Mouse (Mus musculus) ovary, postnatal 14 days (tissue): Measurements from ENCODE around the gene Lrrc71.

Experiments
- DNase-seq: peaks from one replicate; pipeline ENCODE4 v3.0.0; 2022; ENCODE audit warnings: low spot score

The Lrrc71 gene

DNA sequence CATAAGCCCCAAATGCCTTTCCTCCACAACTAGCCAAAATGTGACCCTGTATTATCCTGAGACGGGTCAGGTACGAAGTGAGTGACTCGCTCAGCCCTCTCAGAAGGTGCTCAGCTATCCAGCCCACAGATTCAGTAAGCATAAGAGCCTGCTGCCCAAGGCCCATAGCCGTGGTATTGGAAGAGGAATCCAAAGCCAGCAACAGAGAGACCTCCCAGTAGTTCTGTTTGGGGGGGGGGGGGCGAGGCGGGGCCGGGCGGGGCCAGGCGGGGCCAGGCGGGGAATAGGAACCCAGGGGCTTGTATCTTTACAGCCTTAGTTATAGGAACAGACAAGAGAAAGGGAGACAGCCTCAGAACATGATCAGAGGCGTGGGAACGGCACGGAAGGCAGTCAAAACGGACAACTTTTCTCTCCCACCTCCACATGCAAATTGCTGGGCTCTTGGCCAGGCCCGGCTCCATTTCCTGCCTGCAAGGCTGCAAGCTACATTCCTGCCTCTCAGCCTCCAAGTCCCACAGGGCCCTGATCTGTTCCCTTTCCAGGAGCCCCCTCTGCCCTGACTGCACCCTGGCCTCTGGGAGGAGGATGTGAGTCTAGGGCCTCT is 15.4 kb upstream of the Lrrc71 start:
- peak; percentile 73 for DNase-seq

DNA sequence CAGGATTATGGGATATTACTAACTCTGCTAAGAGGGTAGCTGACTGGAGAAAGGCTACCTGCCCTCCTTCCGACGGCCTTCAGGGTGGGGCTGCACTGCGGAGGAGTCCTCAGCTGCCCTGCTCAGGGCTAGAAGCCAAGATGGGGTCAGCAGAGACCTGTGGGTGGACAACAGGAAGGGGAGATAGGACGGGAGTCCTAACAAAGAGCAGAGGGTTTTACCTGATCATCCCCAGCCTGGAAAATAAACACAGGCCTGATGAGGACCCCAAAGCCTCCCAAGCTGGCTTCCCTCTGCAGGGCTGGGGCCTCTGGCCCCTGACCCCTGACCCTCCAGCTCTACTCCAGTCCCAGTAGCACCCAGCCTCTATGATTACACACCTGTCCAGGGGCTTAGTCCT is 14.8 kb upstream of the Lrrc71 start:
- no peak for DNase-seq

DNA sequence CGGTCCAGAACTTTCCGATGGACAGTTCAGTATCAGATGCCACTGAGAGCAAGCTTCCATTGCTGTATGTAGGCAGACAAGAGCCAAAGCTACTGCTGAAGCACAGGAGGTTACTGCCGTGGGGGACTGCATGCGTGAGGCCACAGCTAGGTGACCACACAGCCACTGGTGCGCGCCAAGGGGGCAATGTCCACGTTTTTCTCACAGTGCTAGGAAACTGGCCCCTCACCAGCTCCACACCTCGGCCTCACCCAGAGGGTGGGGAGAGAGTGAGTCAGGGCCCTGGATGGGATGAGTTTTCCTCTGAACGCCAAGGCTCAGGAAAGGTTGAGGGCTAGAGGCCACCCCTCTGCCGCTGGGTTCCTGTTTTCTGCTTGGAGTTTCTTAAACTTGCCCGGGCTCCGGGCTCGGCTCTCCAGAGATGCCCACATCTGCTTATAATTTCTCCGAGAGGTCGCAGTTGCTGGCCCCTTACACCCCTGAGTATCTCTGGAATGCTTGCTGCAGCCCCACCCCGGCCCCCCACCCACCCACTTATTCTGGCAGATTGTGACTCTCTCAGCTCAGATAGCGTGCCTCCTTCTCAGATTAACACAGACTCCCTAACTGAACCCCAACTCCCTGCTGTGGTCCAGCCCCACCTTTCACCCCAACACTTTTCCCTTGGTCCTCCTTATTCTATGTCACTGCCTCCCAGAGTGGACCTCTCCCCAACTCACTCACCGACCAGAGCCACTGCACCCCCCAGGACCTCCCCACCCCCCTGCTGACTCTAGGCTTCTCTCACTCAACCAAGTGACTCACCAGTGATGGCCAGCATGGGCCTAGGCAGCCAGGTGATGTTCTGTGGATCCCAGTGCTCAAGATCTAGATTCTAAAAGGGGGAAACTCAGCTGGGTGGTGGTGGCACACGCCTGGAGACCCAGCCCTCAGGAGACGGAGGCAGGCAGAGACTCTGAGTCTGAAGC is 13.3 kb upstream of the Lrrc71 start:
- no peak for DNase-seq

DNA sequence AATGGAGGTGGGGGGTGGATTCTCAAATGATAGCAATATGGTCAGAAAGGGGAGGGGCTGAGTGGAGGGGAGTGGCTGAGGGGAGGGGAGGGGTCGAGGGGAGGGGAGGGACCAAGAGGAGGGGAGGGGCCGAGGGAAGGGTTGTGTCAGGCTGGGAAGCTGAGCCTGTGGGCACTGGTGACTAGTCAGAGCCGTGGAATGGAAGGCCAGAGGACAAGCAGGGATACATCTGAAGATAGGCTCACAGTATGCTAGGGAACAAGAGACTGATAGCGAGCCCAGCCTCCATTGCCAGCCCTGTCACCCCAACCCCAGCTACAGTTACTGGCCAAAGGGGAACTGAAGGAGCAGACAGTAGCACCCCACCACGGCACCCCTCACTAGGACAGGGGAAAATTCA is 10.2 kb upstream of the Lrrc71 start:
- no peak for DNase-seq

DNA sequence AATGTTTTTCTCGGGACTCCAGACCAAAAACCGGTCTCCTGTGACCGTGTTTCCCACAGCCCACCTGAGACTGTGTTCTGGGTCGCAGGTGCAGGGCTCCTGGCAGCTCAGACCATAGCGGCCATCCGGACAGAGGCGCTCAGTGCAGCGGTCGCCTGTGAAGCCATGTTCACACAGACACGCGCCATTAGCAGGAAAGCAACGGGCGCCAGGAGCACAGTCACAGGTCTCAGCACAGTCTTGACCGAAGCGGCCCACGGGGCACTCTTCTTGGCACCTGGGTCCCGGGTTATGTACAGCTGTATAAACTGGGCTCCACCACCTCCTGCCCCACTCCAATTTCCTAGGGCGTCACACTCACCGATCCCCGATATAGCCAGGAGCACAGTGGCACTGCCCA is 8.1 kb upstream of the Lrrc71 start:
- no peak for DNase-seq

DNA sequence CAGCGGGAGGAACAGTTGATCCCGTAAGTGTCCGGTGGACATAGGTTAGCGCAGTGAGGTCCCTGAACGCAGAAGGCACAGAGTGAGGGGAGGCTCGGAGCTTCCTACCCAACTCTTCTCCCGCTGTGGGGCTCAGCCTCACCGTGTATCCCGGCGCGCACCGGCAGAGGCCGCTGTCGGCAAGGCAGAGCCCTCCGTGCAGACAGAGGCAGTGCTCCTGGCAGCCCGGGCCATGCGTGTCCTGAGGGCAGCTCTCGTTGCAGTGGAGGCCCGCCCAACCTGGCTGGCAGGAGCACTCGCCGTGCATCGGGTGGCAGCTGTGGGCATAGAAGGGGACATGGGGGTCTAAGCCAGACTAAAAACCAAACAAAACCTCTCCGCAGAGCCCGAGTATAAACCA is 7.5 kb upstream of the Lrrc71 start:
- peak; percentile 92 for DNase-seq

DNA sequence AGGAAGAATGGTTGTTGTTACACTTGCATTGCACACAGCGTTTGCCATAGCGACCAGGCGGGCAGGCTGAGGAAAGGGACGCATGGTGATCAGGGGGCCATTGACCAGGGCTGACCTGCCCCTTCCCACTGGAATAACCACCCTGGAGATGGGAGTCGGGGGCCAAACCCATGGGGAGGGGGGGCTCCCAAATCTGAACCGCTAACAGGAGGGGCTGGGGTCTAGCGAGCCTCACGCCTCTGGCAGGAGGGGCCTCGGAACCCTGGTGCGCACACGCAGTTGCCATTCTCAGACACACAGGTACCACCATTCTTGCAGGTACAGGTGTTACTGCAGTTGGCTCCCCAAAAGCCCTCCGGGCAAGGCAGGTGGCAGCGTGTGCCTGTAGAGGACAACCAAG is 5.4 kb upstream of the Lrrc71 start:
- no peak for DNase-seq

DNA sequence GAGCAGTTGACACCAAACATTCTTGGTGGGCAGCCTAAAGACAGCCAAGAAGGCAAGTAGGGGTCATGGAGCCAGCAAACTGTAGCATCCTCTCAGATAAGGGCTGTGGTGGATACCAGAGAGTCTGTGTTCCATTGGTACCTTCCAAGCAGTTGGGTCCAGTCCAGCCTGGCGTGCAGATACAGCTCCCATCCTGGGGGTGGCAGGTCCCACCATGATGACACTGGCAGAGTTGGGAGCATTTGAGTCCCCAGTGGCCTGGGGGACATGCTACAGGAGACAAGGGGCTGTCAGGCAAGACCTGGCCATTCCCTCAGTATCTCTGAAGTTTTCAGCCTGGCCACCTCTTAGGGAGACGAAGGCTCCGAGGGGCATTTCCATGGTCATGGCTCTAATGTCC is 4.1 kb upstream of the Lrrc71 start:
- DNase-seq = no peak

DNA sequence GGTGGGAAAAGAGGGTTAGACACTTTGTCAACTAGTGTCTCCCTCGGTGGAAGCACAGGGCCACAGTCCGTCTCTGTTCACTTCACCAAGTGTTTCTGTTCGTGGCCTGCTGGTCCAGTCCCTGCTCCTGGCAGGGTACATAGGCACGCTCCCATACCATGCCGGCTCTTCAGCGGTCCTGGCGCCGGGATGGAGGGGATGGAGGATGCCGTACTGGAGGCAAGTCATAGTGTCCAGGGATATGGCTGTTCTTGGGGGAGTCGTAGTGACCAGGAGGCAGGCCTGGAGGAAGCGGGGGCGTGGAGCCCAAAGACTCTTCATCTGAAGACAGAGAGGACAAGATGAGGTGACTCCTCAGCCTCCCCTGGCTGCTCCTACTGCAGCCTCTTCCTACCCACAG is 1.6 kb upstream of the Lrrc71 start:
- no peak for DNase-seq

DNA sequence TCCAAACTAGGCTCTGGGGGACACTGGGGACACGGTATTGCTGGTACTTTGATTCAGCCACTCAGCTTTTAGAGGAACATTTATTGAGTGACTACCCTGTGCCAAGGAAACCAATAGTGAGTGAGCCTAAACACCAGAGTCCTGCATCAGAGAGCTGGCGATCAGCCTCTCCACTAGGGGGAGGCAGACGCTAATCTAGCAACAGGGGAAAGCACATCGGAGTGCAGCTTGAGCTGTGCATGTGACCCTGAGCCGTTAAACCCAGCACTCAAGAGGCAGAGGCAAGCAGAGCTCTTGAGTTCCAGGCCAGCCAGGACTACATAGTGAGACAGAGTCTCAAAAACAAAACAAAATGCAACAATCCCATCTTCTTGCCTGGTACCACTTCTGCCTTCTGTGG is 611 bp upstream of the Lrrc71 start:
- DNase-seq = no peak

DNA sequence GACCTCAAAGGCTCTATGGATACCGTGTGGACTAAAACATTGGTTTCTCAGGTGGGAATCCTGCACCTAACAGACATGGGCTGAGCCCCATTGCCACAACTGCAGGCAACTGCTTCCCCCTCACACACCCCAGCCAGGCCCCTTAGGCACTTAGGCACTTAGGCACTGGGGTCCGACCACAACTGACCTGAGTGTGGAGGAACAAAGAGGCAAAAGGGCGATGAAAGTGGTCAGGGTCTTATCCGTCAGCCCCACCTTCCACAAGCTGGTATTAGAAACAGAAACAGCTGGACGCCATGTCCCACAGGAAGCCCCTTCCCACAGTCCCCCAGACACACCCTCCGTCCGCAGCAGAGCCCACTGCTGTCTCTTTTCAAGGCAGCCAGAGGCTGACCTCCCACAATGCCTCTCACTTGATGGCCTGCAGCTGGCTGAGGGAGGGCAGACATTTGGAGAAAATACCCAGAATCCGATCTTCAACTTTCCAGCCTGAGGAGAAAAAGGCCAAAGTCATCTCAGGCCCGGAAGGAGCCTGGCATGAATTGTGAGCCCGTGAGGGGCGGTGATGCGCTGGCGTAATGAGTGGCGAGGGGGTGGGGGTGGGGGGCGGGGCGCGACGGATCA is 3.3 kb downstream of the Lrrc71 start:
- no peak for DNase-seq

DNA sequence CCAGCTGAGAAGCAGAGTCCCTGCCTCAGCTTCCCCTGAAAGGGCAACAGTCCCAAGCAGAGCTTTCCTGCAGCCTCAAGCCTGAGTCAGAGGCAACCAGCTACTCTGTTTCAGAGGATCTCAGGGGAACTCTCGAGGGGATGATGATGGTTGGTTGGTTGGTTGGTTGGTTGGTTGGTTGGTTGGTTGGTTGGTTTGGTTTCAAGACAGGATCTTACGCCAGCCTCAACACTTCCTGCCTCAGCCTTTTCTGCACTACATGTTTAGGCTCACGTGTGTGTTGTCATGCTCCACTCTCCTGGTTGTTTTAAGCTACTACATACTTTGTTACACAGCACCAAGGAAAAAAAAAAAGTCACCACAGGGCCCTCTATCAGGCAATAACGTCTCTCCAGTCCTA is 4.5 kb downstream of the Lrrc71 start:
- no peak for DNase-seq

DNA sequence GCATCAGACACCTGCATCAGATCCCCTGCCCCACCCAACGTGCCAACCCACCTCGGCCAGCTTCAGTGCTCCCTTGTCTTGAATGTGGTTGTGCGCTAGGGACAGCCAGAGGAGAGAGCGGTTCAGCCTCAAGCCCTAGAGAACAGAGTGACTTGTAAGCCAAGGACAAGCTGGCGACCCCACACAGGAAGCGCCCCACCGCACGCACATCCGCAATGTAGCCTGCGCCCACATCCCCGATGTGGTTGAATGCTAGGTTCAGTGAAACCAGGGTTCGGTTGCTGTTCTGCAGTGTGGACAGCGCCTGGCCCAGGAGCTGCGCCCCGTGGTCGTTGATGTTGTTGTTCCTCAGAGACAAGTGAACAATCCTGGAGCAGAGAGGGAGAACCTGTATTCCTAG is 5.7 kb downstream of the Lrrc71 start:
- DNase-seq = no peak

DNA sequence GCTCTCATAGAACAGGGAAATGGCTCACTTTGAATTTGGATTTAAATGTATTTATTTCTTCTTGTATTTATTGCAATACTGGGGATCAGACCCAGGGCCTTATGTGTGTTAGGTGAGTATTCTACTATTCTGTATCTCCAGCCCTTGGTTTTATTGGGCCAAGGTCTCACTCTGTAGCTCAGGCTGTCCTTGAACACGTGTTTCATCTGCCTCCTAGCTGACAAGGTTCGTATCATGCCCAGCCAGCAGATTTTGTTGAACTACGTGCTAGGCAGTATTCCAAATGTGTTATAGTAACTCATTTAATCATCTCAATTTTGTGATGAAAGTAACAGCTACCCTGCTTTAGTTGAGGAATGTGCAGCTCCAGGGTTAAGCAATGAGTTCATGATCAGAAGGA is 6.4 kb downstream of the Lrrc71 start:
- no peak for DNase-seq

DNA sequence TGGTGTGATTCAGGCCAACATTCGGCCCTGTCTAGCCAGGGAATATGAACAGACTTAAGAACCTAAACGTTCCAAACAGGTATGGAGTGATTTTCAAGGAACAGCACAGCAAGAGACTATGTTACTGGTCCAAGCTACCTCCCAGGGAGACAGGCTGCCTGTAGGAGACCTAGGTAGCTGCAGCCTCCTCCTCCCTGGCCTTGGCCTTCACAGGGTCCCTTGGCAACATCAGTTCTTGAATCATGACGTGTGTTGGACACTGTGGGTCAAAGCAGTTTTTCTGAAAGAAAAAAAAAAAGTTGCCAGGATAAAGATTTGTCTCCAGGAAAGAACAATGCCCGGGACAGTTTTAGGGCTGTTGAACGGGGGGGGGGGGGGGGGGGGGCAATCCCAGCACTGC is 9.5 kb downstream of the Lrrc71 start:
- no peak for DNase-seq

DNA sequence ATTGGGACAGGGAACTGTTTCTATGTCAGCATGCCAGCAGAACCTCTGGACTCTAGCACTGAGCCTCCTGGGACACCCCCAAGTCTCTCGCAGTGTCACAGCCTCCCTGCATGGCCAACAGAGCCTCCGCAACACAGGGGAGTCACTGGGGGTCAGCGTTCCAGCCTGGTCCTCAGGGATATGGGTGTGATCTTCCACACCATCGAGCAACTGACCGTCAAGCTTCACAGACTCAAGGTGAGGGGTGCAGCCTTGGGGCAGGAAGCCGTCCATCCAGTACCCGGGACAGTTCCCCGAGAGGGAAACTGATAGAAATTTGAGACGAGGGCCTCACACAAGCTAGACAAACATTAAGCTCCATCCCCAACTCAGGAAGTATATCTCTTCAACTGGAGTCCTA is 13.1 kb downstream of the Lrrc71 start:
- no peak for DNase-seq

DNA sequence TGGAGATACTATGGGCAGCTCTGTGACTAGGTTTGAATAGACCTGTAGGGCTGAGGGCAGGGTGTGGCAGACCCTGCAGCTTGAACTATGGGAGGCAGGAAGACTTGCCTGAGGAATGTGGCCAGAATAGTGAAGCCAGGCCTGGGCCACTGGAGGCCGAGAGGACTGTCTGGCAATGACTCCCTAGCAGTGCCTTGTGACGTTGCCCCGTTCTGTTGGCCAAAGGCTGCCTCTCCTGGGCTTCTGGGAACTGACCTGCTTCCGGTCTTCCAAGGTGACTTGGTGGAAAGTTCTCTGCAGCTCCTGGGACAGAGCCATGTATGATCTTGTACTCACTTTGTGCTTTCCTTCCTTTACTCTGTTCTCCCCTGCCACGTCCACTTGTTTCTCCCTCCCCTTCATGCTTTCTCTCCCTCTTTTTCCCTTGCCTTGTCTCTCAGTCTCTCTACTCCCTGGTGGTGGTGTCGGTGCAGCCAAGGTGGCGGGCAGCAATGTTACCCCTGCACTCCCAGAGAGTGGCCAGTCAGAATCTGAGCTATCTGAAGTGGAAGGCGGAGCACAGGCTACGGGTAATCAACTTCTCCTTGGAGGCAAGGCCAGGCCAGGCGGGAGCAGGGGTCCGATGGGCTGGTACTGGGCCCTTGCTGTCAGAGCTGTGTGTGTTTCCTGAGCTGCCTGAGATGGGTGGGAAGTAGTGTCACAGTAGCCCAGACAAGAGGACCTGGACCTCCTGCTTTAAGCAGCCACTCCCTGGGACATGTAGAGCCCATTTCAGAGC is 14.3 kb downstream of the Lrrc71 start:
- no peak for DNase-seq

DNA sequence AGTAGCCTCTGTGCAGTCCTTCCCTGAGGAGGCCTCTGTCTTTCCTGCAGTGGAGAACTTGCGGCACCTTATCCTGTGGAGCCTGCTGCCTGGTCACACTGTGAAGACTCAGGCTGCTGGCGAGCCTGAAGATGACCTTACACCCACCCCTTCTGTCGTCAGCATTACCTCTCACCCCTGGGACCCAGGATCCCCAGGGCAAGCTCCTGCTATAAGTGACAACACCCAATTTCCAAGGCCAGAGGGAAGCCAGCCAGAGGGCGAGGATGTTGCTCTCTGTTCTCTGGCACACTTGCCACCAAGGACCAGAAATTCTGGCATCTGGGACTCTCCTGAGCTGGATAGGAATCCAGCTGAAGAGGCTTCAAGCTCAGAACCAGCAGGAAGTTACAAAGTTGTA is 15.3 kb downstream of the Lrrc71 start:
- no peak for DNase-seq

DNA sequence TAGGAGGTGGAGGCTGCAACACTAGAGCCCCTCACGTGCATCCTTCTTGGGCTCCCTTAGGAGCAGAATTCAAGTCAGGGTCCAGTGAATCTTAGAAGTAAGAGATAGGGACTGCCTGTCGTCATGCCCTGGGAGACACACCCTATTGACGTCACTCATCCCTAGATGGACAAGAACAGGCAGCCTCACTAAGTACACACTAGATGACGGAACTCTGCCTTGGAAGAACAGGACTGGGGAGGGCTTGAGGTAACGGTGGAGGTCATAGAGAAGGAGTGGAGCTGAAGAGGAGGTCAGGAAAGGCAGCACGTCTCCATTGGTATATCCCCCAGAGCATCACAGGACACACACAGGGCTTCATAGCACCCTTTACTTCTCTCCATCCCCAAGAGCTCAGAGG is 19.7 kb downstream of the Lrrc71 start:
- DNase-seq = no peak

DNA sequence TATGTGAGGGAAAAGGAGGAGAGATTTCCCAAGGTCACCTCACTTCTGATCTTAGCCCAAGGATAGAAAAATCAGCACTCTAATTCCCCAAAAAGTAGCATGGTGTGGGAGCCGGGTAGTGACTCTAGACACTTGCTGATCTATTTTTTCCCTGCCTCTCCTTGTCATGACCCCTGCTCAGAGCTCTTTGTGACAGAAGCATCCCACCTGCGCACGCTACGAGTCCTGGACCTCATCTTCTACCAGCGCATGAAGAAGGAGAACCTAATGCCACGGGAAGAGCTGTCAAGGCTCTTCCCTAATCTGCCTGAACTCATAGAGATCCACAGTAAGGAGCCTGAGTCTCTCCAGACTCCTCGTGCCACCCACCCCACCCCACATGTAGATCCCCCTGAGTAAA is 22.2 kb downstream of the Lrrc71 start:
- DNase-seq = no peak

DNA sequence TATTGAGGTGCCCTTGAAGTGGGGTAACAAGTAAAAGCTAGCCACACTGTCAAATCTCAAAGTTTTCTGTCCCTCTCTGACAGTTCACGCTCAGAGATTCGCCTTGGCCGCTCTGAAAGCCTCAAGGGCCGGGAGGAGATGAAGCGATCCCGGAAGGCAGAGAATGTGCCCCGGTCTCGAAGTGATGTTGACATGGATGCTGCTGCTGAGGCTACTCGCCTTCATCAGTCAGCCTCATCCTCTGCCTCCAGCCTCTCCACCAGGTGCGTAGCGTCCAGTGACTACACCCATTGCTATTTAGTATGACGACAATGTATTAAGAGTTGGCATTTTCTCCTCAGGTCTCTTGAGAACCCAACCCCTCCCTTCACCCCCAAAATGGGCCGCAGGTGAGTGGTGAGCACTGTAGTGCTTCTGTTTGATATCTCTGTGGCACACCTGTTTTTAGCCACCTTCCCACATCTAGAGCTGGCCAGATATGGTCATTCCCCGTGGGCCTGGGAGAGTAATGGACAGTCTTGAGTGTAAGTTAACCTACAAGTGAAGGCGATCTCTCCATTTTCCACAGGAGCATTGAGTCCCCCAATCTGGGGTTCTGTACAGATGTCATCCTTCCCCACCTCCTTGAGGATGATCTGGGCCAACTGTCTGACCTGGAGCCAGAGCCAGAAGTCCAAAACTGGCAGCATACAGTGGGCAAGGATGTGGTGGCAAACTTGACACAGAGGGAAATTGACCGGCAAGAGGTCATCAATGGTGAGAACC is 22.8 kb downstream of the Lrrc71 start:
- no peak for DNase-seq

DNA sequence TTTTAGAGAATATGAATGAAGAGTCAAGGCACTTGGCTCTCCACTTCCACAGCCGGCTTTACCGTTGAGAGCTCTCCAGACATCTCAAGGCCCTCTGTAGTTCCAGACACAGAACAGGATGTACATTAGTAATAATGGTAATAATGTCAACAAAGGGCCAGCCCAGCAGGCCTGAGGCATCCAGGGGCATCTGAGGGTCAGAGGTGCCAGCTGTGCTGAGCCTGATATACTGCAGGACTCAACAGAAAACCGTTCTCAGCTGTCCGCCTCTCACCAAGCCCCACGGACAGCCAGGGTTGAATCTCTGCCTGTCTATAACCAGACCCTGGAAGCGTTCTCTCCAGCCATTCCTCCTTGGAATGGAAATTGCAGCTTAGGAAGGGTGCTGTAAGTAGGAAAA is 23.9 kb downstream of the Lrrc71 start:
- no peak for DNase-seq
